Mouse (Mus musculus): ENCODE measurements at regions not wholly inside any gene's neighbourhood (a gene's known extent, or its start where the extent isn't known, plus 50 kb on each side); places are given as distances from the start of the nearest gene placed in this dataset.

GRCm38 (mm10) chr17:45924595-45924994, 107.6 kb downstream of the Vegfa start:
- ATAC-seq (replicated peaks; ENCODE audit: low FRiP score) (no peak), DNase-seq (ENCODE audit: low spot score) (no peak)
- no peaks in the 10 kb centered on the region for H3K36me3 ChIP-seq (ENCODE audit: control insufficient read depth, insufficient read depth, low read length)
- H3K4me3 ChIP-seq (ENCODE audit: low read depth, low read length) = no peak overlapping the region
- no peak overlapping the region for H3K9ac ChIP-seq (ENCODE audit: low read length)
- no peak overlapping the region for H3K27ac ChIP-seq (ENCODE audit: low read depth, low read length)
- H3K27me3 ChIP-seq (ENCODE audit: control insufficient read depth, insufficient read depth, low read length) = no peaks in the 10 kb centered on the region
- no peaks in the 10 kb centered on the region for H3K9me3 ChIP-seq (ENCODE audit: control insufficient read depth, low read length)
- 93% methylated on average over 6 of the region's 6 CpGs for WGBS
- H3K4me2 ChIP-seq (ENCODE audit: low read depth, low read length, severe bottlenecking) = no peak overlapping the region
- H3K4me1 ChIP-seq (replicated peaks; ENCODE audit: control insufficient read depth, insufficient read depth, low read length) = no peaks in the 10 kb centered on the region

- no peak for ATAC-seq (replicated peaks; ENCODE audit: low FRiP score)
- no peaks in the 10 kb centered on the region for H3K36me3 ChIP-seq (ENCODE audit: control insufficient read depth, insufficient read depth, low read length)
- no peak overlapping the region for H3K4me3 ChIP-seq (ENCODE audit: low read depth, low read length)
- no peaks in the 10 kb centered on the region for H3K9me3 ChIP-seq (ENCODE audit: control insufficient read depth, low read length)
- DNase-seq (ENCODE audit: low spot score) = no peak
- no peaks in the 10 kb centered on the region for H3K4me1 ChIP-seq (replicated peaks; ENCODE audit: control insufficient read depth, insufficient read depth, low read length)
- no peak overlapping the region for H3K9ac ChIP-seq (ENCODE audit: low read length)
- no peak overlapping the region for H3K4me2 ChIP-seq (ENCODE audit: low read depth, low read length, severe bottlenecking)
- H3K27me3 ChIP-seq (ENCODE audit: control insufficient read depth, insufficient read depth, low read length) = no peaks in the 10 kb centered on the region
- WGBS = 83% methylated on average over 8 of the region's 8 CpGs
- no peak overlapping the region for H3K27ac ChIP-seq (ENCODE audit: low read depth, low read length)
Measured at GRCm38 (mm10) chr17:45923217-45923730, 108.9 kb downstream of the Vegfa start.

GRCm38 (mm10) chr17:45917647-45918046, 114.5 kb downstream of the Vegfa start:
- ATAC-seq (replicated peaks; ENCODE audit: low FRiP score) = no peak

GRCm38 (mm10) chr17:45916937-45917336, 115.2 kb downstream of the Vegfa start:
- no peaks in the 10 kb centered on the region for H3K36me3 ChIP-seq (ENCODE audit: control insufficient read depth, insufficient read depth, low read length)
- WGBS = 69% methylated on average over 4 of the region's 4 CpGs
- no peaks in the 10 kb centered on the region for H3K27me3 ChIP-seq (ENCODE audit: control insufficient read depth, insufficient read depth, low read length)
- H3K27ac ChIP-seq (ENCODE audit: low read depth, low read length) = 0 out of 2 replicates have a peak overlapping the region, but pooled peaks have one; percentile 18
- H3K4me1 ChIP-seq (replicated peaks; ENCODE audit: control insufficient read depth, insufficient read depth, low read length) = no peaks in the 10 kb centered on the region
- no peaks in the 10 kb centered on the region; the same call in 1 of the 2 replicates for H3K9me3 ChIP-seq (ENCODE audit: control insufficient read depth, low read length)
- DNase-seq (ENCODE audit: low spot score) (no peak), ATAC-seq (replicated peaks; ENCODE audit: low FRiP score) (no peak)
- no peak overlapping the region for H3K9ac ChIP-seq (ENCODE audit: low read length)
- H3K4me3 ChIP-seq (ENCODE audit: low read depth, low read length) = no peak overlapping the region
- H3K4me2 ChIP-seq (ENCODE audit: low read depth, low read length, severe bottlenecking) = no peak overlapping the region

More at GRCm38 (mm10) chr17:45917647-45918046, 114.5 kb downstream of the Vegfa start:
- DNase-seq (ENCODE audit: low spot score) = no peak
- Histone ChIP-seq H3K9ac (ENCODE audit: low read length) (no peak overlapping the region), H3K36me3 (ENCODE audit: control insufficient read depth, insufficient read depth, low read length) (no peaks in the 10 kb centered on the region), H3K27me3 (ENCODE audit: control insufficient read depth, insufficient read depth, low read length) (no peaks in the 10 kb centered on the region), H3K9me3 (ENCODE audit: control insufficient read depth, low read length) (no peaks in the 10 kb centered on the region), H3K4me2 (ENCODE audit: low read depth, low read length, severe bottlenecking) (no peak overlapping the region), H3K27ac (ENCODE audit: low read depth, low read length) (no peak overlapping the region), H3K4me1 (replicated peaks; ENCODE audit: control insufficient read depth, insufficient read depth, low read length) (no peaks in the 10 kb centered on the region), H3K4me3 (ENCODE audit: low read depth, low read length) (no peak overlapping the region)
- 98% methylated on average over 2 of the region's 2 CpGs for WGBS

GRCm38 (mm10) chr17:45914706-45915240, 117.4 kb downstream of the Vegfa start:
- Histone ChIP-seq H3K9ac (ENCODE audit: low read length) (no peak overlapping the region), H3K36me3 (ENCODE audit: control insufficient read depth, insufficient read depth, low read length) (no peaks in the 10 kb centered on the region), H3K9me3 (ENCODE audit: control insufficient read depth, low read length) (no peaks in the 10 kb centered on the region; the same call in 1 of the 2 replicates), H3K4me1 (replicated peaks; ENCODE audit: control insufficient read depth, insufficient read depth, low read length) (no peaks in the 10 kb centered on the region), H3K27me3 (ENCODE audit: control insufficient read depth, insufficient read depth, low read length) (no peaks in the 10 kb centered on the region), H3K4me3 (ENCODE audit: low read depth, low read length) (no peak overlapping the region), H3K27ac (ENCODE audit: low read depth, low read length) (no peak overlapping the region), H3K4me2 (ENCODE audit: low read depth, low read length, severe bottlenecking) (no peak overlapping the region)
- WGBS = 85% methylated on average over 9 of the region's 9 CpGs
- ATAC-seq (replicated peaks; ENCODE audit: low FRiP score) (no peak), DNase-seq (ENCODE audit: low spot score) (no peak)

GRCm38 (mm10) chr17:45914237-45914636, 117.9 kb downstream of the Vegfa start:
- H3K36me3 ChIP-seq (ENCODE audit: control insufficient read depth, insufficient read depth, low read length) = no peaks in the 10 kb centered on the region
- ATAC-seq (replicated peaks; ENCODE audit: low FRiP score) (no peak), DNase-seq (ENCODE audit: low spot score) (no peak)
- H3K27ac ChIP-seq (ENCODE audit: low read depth, low read length) = no peak overlapping the region
- no peak overlapping the region for H3K9ac ChIP-seq (ENCODE audit: low read length)
- H3K9me3 ChIP-seq (ENCODE audit: control insufficient read depth, low read length) = no peaks in the 10 kb centered on the region; the same call in 1 of the 2 replicates
- H3K4me2 ChIP-seq (ENCODE audit: low read depth, low read length, severe bottlenecking) = no peak overlapping the region
- no peaks in the 10 kb centered on the region for H3K27me3 ChIP-seq (ENCODE audit: control insufficient read depth, insufficient read depth, low read length)
- no peak overlapping the region for H3K4me3 ChIP-seq (ENCODE audit: low read depth, low read length)
- no peaks in the 10 kb centered on the region for H3K4me1 ChIP-seq (replicated peaks; ENCODE audit: control insufficient read depth, insufficient read depth, low read length)
- WGBS = 80% methylated on average over 1 of the region's 1 CpGs

- Histone ChIP-seq H3K36me3 (ENCODE audit: control insufficient read depth, insufficient read depth, low read length) (no peaks in the 10 kb centered on the region), H3K9me3 (ENCODE audit: control insufficient read depth, low read length) (no peaks in the 10 kb centered on the region; the same call in 1 of the 2 replicates), H3K4me1 (replicated peaks; ENCODE audit: control insufficient read depth, insufficient read depth, low read length) (no peaks in the 10 kb centered on the region), H3K9ac (ENCODE audit: low read length) (no peak overlapping the region), H3K27ac (ENCODE audit: low read depth, low read length) (no peak overlapping the region), H3K27me3 (ENCODE audit: control insufficient read depth, insufficient read depth, low read length) (no peaks in the 10 kb centered on the region), H3K4me3 (ENCODE audit: low read depth, low read length) (no peak overlapping the region), H3K4me2 (ENCODE audit: low read depth, low read length, severe bottlenecking) (no peak overlapping the region)
- ATAC-seq (replicated peaks; ENCODE audit: low FRiP score) (no peak), DNase-seq (ENCODE audit: low spot score) (no peak)
- 91% methylated on average over 4 of the region's 4 CpGs for WGBS
Measured at GRCm38 (mm10) chr17:45913671-45914070, 118.5 kb downstream of the Vegfa start.

GRCm38 (mm10) chr17:45912165-45912564, 120.0 kb downstream of the Vegfa start:
- WGBS = 97% methylated on average over 3 of the region's 3 CpGs
- no peak for ATAC-seq (replicated peaks; ENCODE audit: low FRiP score)
- no peak overlapping the region for H3K27ac ChIP-seq (ENCODE audit: low read depth, low read length)
- H3K9me3 ChIP-seq (ENCODE audit: control insufficient read depth, low read length) = no peaks in the 10 kb centered on the region; the same call in 1 of the 2 replicates
- DNase-seq (ENCODE audit: low spot score) = no peak
- H3K4me1 ChIP-seq (replicated peaks; ENCODE audit: control insufficient read depth, insufficient read depth, low read length) = no peaks in the 10 kb centered on the region; the same call in 1 of the 2 replicates
- H3K4me2 ChIP-seq (ENCODE audit: low read depth, low read length, severe bottlenecking) = no peak overlapping the region
- H3K36me3 ChIP-seq (ENCODE audit: control insufficient read depth, insufficient read depth, low read length) = no peaks in the 10 kb centered on the region
- no peaks in the 10 kb centered on the region for H3K27me3 ChIP-seq (ENCODE audit: control insufficient read depth, insufficient read depth, low read length)
- H3K9ac ChIP-seq (ENCODE audit: low read length) = no peak overlapping the region
- no peak overlapping the region for H3K4me3 ChIP-seq (ENCODE audit: low read depth, low read length)

GRCm38 (mm10) chr17:45911201-45911731, 120.9 kb downstream of the Vegfa start:
- H3K9me3 ChIP-seq (ENCODE audit: control insufficient read depth, low read length) = no peaks in the 10 kb centered on the region; the same call in 1 of the 2 replicates
- WGBS = 90% methylated on average over 13 of the region's 13 CpGs
- H3K27ac ChIP-seq (ENCODE audit: low read depth, low read length) = no peak overlapping the region
- H3K27me3 ChIP-seq (ENCODE audit: control insufficient read depth, insufficient read depth, low read length) = no peaks in the 10 kb centered on the region
- no peak for ATAC-seq (replicated peaks; ENCODE audit: low FRiP score)
- H3K9ac ChIP-seq (ENCODE audit: low read length) = no peak overlapping the region
- no peak for DNase-seq (ENCODE audit: low spot score)
- no peaks in the 10 kb centered on the region; the same call in 1 of the 2 replicates for H3K4me1 ChIP-seq (replicated peaks; ENCODE audit: control insufficient read depth, insufficient read depth, low read length)
- H3K4me2 ChIP-seq (ENCODE audit: low read depth, low read length, severe bottlenecking) = no peak overlapping the region
- H3K4me3 ChIP-seq (ENCODE audit: low read depth, low read length) = no peak overlapping the region
- no peaks in the 10 kb centered on the region for H3K36me3 ChIP-seq (ENCODE audit: control insufficient read depth, insufficient read depth, low read length)
